Comparison of ENCODE assay signal across 31 mouse cellular contexts in the genomic region with DNA sequence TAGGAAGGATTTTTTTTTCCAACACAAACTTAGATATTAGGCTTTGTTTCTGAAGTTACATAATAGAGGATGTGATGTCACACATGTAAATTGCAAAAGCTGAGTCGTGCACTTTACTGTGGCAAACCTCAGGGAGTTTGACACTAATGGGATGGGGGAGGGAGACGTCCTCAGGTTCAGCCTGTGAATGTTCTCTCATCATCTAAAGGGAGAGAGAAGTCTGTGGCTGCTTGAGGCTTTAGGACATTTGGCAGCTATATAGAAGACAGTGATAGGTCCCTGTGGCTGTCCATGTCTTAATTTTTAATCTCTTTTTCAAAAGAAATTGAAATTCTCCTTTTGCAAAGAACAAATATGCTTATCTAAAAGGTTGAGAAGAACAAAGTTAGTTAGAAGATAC. TPM values are rescaled to one million over a fixed set of nuclear protein-coding genes. Genes with fewer than 3 reads are reported as not detected.
DNase-seq lines count a peak whose midpoint lies in the region; ATAC-seq and TF ChIP-seq lines count a peak whose summit lies in the region.
"Had no signal": no experiment of that assay in that cellular context is flagged by ENCODE, and none has a peak within 500 bp of the region (broad histone marks: within the 10 kb centered on the region; RNA-seq: fewer than 3 reads in every experiment).

No protein-coding gene starts in this region.

- DNase-seq in embryonic facial prominence, embryonic 14.5 days (ENCODE audit: low spot score): peak; percentile 3
- DNase-seq in embryonic facial prominence, embryonic 10.5 days (ENCODE audit: low spot score): no peak
- DNase-seq in lung, embryonic 14.5 days: peak; percentile 4
- no peak for DNase-seq in lung, adult 2 months
- peak; percentile 29 for DNase-seq in 3T3-L1 (ENCODE audit: low read depth, low spot score)
- DNase-seq in brain, adult 2 months (ENCODE audit: low read depth, low spot score): peak; percentile 50
- DNase-seq in left cerebral cortex, adult 8-10 months (ENCODE audit: low spot score in 2 of 2): no peak
- DNase-seq in kidney, postnatal 14 days: no peak
- DNase-seq: adrenal gland, postnatal 10 days; cerebellum, adult 11 months; cerebellum, adult 9-11 months; forebrain, postnatal 0 days; heart, postnatal 4 days; kidney, adult 18-20 months; kidney, postnatal 36 days; layer of hippocampus, postnatal 36 days; right cerebral cortex, adult 18-20 months; spleen, adult 18-20 months; thymus, adult 18-20 months; thymus, postnatal 25 days had no signal

- H3K9ac ChIP-seq in embryonic facial prominence, embryonic 14.5 days (ENCODE audit: low read depth, low read length): no peak overlapping the region
- no peak overlapping the region for H3K9ac ChIP-seq in lung, embryonic 14.5 days
- H3K9ac ChIP-seq: embryonic facial prominence, embryonic 15.5 days; forebrain, embryonic 12.5 days; forebrain, postnatal 0 days; hindbrain, embryonic 15.5 days; kidney, embryonic 15.5 days; limb, embryonic 15.5 days; liver, embryonic 15.5 days; midbrain, embryonic 12.5 days had no signal

- no peaks in the 10 kb centered on the region for H3K9me3 ChIP-seq in embryonic facial prominence, embryonic 14.5 days (ENCODE audit: control insufficient read depth, low read length)
- no peaks in the 10 kb centered on the region for H3K9me3 ChIP-seq in embryonic facial prominence, embryonic 10.5 days
- no peaks in the 10 kb centered on the region for H3K9me3 ChIP-seq in lung, embryonic 14.5 days (ENCODE audit: low read depth, low read length)
- H3K9me3 ChIP-seq: embryonic facial prominence, embryonic 15.5 days; forebrain, embryonic 12.5 days; hindbrain, embryonic 15.5 days; kidney, embryonic 15.5 days; limb, embryonic 10.5 days; limb, embryonic 15.5 days; liver, embryonic 15.5 days; midbrain, embryonic 12.5 days had no signal

- TF ChIP-seq POLR2A in lung, adult 2 months (IDR thresholded peaks at IDR 0.05; ENCODE audit: borderline replicate concordance, extremely low read depth, low read depth, low read length): no peak

- TF ChIP-seq CTCF in lung, embryonic 14.5 days (IDR thresholded peaks at IDR 0.05; ENCODE audit: low read depth): no peak
- TF ChIP-seq CTCF in lung, adult 2 months (IDR thresholded peaks at IDR 0.05; ENCODE audit: insufficient read depth, low read length): no peak

- ATAC-seq in embryonic facial prominence, embryonic 14.5 days (ENCODE audit: low read depth): no peak
- no peak for ATAC-seq in lung, embryonic 14.5 days (ENCODE audit: insufficient read depth)
- ATAC-seq: forebrain, postnatal 0 days; inflammation-experienced regulatory T-cells, adult 6 months had no signal

- H3K27me3 ChIP-seq in embryonic facial prominence, embryonic 14.5 days (replicated peaks; ENCODE audit: control insufficient read depth, insufficient read depth, low read length): peaks cover 35% of the 10 kb centered on the region
- peaks cover 59% of the 10 kb centered on the region for H3K27me3 ChIP-seq in embryonic facial prominence, embryonic 10.5 days (replicated peaks; ENCODE audit: low read depth, poor library complexity, severe bottlenecking)
- H3K27me3 ChIP-seq in lung, embryonic 14.5 days (ENCODE audit: insufficient read depth, low read length): peaks cover 39% of the 10 kb centered on the region

- 0% methylated on average over 2 of the region's 2 CpGs for WGBS in embryonic facial prominence, embryonic 14.5 days
- 4% methylated on average over 2 of the region's 2 CpGs for WGBS in embryonic facial prominence, embryonic 10.5 days
- 2% methylated on average over 2 of the region's 2 CpGs for WGBS in lung, embryonic 14.5 days
- 1% methylated on average over 2 of the region's 2 CpGs for WGBS in lung, adult 2 months

- H3K27ac ChIP-seq in embryonic facial prominence, embryonic 14.5 days (replicated peaks; ENCODE audit: low read depth, low read length): no peak overlapping the region
- no peak overlapping the region for H3K27ac ChIP-seq in embryonic facial prominence, embryonic 10.5 days (replicated peaks)
- H3K27ac ChIP-seq in lung, embryonic 14.5 days (ENCODE audit: low read depth): no peak overlapping the region
- H3K27ac ChIP-seq: embryonic facial prominence, embryonic 15.5 days; forebrain, embryonic 12.5 days; hindbrain, embryonic 15.5 days; kidney, embryonic 15.5 days; limb, embryonic 10.5 days; limb, embryonic 15.5 days; liver, embryonic 15.5 days; midbrain, embryonic 12.5 days; stomach, postnatal 0 days had no signal

- no peaks in the 10 kb centered on the region for H3K36me3 ChIP-seq in embryonic facial prominence, embryonic 14.5 days (ENCODE audit: control insufficient read depth, insufficient read depth, low read length)
- no peaks in the 10 kb centered on the region for H3K36me3 ChIP-seq in embryonic facial prominence, embryonic 10.5 days (replicated peaks)
- no peaks in the 10 kb centered on the region for H3K36me3 ChIP-seq in lung, embryonic 14.5 days (ENCODE audit: insufficient read depth)
- H3K36me3 ChIP-seq: embryonic facial prominence, embryonic 15.5 days; forebrain, embryonic 12.5 days; hindbrain, embryonic 15.5 days; kidney, embryonic 15.5 days; limb, embryonic 10.5 days; limb, embryonic 15.5 days; liver, embryonic 15.5 days; midbrain, embryonic 12.5 days had no signal

- H3K4me1 ChIP-seq in embryonic facial prominence, embryonic 14.5 days (ENCODE audit: control insufficient read depth, insufficient read depth, low read length): 0 out of 2 replicates have a peak, but pooled peaks cover 3% of the 10 kb centered on the region
- H3K4me1 ChIP-seq in embryonic facial prominence, embryonic 10.5 days: peaks cover 29% of the 10 kb centered on the region
- H3K4me1 ChIP-seq in lung, embryonic 14.5 days (ENCODE audit: insufficient read depth): no peaks in the 10 kb centered on the region; the same call in 1 of the 2 replicates
- H3K4me1 ChIP-seq in lung, adult 2 months (ENCODE audit: control insufficient read depth, insufficient read depth, low read length): no peaks in the 10 kb centered on the region

- no peak overlapping the region for H3K4me3 ChIP-seq in embryonic facial prominence, embryonic 14.5 days (ENCODE audit: low read depth, low read length)
- no peak overlapping the region for H3K4me3 ChIP-seq in embryonic facial prominence, embryonic 10.5 days
- no peak overlapping the region for H3K4me3 ChIP-seq in lung, embryonic 14.5 days (ENCODE audit: low read depth, low read length)
- no peak overlapping the region for H3K4me3 ChIP-seq in lung, adult 2 months (replicated peaks; ENCODE audit: extremely low read depth, low read depth, low read length)
- H3K4me3 ChIP-seq: embryonic facial prominence, embryonic 15.5 days; forebrain, embryonic 12.5 days; hindbrain, embryonic 15.5 days; kidney, embryonic 15.5 days; limb, embryonic 10.5 days; limb, embryonic 15.5 days; liver, embryonic 15.5 days; midbrain, embryonic 12.5 days had no signal

- H3K4me2 ChIP-seq in embryonic facial prominence, embryonic 14.5 days (ENCODE audit: low read depth, low read length): no peak overlapping the region
- no peak overlapping the region for H3K4me2 ChIP-seq in lung, embryonic 14.5 days
- H3K4me2 ChIP-seq: embryonic facial prominence, embryonic 15.5 days; forebrain, embryonic 12.5 days; heart, embryonic 11.5 days; hindbrain, embryonic 15.5 days; kidney, embryonic 15.5 days; limb, embryonic 15.5 days; liver, embryonic 15.5 days; midbrain, embryonic 12.5 days had no signal

RNA-seq across cellular contexts. Expression of a gene that starts 2.2 kb away (rescaled TPM):
- polyA plus RNA-seq in embryonic facial prominence, embryonic 14.5 days (2014; fragmentation: Nextera tagmentation; extraction: Ambion mirVana): 6.5 and 7.7 TPM in 2 replicates
- polyA plus RNA-seq in embryonic facial prominence, embryonic 10.5 days (2016; fragmentation: Nextera tagmentation; extraction: Ambion mirVana): 0.15 and 0.52 TPM in 2 replicates
- polyA plus RNA-seq in lung, embryonic 14.5 days (2014; fragmentation: Nextera tagmentation; extraction: Ambion mirVana): 3.8 and 4.1 TPM in 2 replicates
- 5.8 and 6.3 TPM in 2 replicates for polyA plus RNA-seq in lung, adult 2 months (2012; rRNA removed)
- 10 to 100 TPM; 45.4 to 50.5 (median 47.9) TPM for total RNA-seq in left cerebral cortex, adult 8-10 months (2022)

Comparison
In these comparisons a context has a peak if more than half of its experiments do, and no peak if none do; other contexts are left out.
1. DNase-seq: peak in embryonic facial prominence, embryonic 14.5 days (single experiment), lung, embryonic 14.5 days (single experiment), 3T3-L1 (single experiment) and brain, adult 2 months (single experiment); none in embryonic facial prominence, embryonic 10.5 days (single experiment), lung, adult 2 months (single experiment), left cerebral cortex, adult 8-10 months (0 of 2) and kidney, postnatal 14 days (single experiment).